Mouse (Mus musculus) G1E-ER4 (cell line): ENCODE data around the gene Ube3b. TPM values are rescaled to one million over a fixed set of nuclear protein-coding genes. Genes with fewer than 3 reads are reported as not detected.

ENCODE experiments used
- GATA1 ChIP-seq: IDR thresholded peaks from one replicate; pipeline ENCODE4 v1.8.0; 2012; ENCODE audit warnings: low read length, inconsistent platforms
- polyA plus RNA-seq: library from polyadenylated mRNA; stranded (reverse); fragments of >175 nt; gene quantifications from 2 replicates; pipeline ENCODE4 v1.2.3, GENCODE M21; 2012

The Ube3b gene
- polyA plus RNA-seq, 1 experiment = 77.4 TPM

DNA sequence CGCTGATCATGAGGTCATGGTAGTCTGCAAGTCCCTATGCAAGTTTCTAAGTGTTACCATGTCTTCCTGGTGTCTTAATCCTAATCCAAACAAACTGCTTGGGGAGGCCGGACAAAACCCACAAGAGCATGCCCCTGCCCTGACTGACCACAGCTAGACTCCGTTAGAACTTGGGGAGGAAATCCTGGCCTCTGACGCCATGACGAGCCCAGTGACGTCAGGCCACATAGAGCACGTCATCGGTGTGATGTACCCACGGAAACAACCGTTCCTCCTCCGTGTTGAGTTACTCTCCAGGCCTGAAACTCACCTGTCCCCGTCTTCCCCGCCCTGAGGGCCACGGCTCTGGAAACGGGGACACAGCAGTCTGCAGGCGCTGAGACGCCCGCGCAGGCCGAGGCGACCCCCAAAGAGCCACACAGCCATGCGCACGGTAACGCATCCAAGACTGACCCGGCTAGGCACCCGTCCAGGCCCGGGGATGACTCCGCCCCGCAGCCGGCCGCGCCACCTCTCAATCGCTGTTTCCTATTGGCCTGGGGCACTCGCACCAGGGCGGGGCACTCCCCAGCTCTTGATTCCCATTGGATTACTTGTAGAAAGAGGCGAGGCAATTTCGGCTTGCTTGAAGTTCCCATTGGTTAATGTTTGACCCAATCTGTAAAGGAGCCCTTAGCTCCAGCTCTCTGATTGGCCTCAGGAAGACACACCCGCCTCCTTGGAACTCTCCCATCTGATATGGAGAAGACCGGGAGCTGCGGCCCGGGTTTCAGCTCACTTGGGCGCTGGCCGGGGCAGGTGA is 63.4 kb downstream of the Ube3b start, which contains the start of the genes Mmab and Mvk:
TSS of gene Mmab (minus strand) at position 495 of the 802 bp plus-strand sequence.
TSS of gene Mvk (plus strand) at position 704 of the 802 bp plus-strand sequence.
- no peak for TF ChIP-seq GATA1

DNA sequence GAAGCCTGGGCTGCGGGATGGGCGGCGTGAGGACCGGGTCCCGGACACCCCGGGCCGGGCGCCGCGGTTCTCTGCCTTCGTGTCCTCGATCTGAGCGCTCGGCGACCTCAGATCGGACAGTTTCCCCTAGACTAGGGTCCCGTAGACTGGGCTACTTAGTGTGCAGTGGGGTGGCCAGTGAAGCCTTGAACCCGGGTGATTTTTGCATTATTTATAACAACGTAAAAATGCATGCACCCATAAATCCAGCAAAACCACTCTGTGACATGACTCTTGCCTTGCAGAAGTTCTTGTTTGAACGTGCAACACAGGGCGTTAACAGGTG is 63.9 kb downstream of the Ube3b start:
- no peak for TF ChIP-seq GATA1

DNA sequence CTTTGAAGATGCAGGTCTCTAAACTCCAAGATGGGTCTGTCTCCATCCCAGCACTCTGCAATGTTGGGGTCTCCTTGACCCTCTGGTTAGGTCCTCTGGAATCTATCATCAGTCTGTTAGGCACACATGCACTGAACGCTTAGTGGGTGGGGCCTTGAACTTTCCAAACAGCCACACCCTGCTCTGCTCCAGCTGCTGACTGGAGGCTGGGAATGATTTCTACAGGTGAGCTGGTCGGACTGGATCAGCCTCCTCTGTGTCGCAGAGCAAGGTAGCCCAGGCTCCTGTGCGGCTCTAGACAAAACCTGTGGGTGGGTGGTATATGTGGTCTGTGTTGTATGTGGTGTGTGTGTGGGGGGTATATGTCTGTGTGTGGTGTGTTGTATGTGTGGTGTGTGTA is 68.6 kb downstream of the Ube3b start:
- TF ChIP-seq GATA1 = no peak

DNA sequence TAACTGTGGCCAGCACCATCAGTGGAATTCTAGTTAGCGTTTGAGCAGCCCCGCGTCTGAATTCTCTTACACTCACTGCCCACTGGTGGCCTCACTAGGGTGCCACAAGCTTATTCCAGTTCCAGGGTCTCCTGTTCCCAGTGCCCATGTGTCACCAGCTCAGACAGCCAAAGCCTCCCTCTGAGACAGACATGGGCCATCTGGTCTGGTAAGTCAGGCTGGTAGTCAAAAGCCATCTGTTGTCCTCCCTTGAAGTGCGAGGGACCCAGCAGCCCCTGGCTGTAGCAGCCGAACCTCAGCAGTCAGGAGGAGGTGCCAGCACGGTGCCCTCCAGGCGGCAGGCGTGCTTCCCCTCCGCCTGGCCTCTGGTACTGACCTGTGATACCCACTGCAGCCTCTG is 75.9 kb downstream of the Ube3b start:
- TF ChIP-seq GATA1 = no peak

GRCm38 (mm10) chr5:114456995-114457605 is 76.7 kb downstream of the Ube3b start:
- no peak for TF ChIP-seq GATA1

- TF ChIP-seq GATA1 = no peak
Observed at GRCm38 (mm10) chr5:114461238-114461637, 80.8 kb downstream of the Ube3b start.

DNA sequence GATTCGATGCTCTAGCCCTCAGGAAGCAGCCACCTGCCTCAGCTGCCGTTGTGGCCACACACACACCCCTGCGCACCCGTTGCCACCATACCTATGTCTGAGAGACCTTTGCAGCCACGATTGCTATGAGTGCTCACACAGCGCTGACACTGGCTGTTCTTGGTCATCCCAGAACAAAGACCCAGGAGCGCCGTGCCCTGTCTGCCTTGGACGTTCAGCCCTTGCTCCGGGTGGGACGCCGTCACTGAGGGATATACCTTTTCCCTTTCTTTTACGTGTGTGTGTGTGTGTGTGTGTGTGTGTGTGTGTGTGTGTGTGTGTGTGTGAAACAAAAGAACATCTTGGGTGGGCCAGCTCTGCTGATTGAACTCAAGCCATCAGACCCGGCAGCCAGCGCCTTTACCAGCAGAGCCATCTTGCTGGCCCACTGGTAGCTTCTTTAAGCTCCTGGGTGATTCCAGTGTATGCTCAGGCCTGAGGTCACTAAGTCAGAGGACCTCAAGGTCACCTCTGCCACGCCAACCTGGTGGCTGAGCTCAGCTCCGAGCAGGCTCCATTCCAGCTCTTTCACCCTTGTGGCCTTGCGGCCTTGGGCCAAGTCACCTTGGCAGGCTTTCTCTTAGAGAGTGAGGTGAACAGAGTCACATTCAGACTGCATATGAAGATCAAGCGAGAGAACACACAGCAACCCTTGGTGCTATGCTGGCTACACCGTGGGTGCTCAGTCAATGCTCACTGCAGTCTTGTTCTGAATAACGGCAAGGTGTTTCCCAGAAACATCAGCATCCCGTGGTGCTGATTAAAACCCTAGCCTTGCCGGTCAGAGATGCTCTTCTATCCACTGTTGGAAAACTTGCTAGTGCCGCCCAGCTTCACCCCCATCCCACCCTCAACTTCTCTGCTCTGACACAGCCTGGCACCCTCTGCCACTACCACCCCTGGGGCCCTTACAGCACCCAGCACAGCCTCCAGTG is 81.9 kb downstream of the Ube3b start:
- no peak for TF ChIP-seq GATA1

GRCm38 (mm10) chr5:114464561-114464960 is 84.2 kb downstream of the Ube3b start:
- no peak for TF ChIP-seq GATA1

DNA sequence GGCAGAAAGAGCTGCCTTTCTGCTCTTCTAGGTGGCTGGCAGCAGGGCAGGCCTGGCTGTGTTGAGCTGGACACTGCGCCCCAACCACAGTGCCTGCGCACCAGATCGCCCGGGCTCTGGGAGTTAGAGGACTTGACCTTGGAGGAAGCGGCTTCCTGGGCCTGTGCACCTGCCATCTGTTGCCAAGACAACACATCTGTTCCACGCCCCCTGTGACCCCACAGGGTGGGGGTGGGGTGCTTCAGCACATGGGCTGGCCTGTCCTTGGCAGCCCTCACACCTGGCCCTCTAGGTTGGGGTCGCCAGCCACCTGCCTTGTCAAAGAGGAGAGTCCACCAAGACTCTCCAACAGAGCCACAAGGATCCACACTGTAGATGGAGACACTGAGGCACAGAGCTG is 85.2 kb downstream of the Ube3b start:
- TF ChIP-seq GATA1 = no peak

DNA sequence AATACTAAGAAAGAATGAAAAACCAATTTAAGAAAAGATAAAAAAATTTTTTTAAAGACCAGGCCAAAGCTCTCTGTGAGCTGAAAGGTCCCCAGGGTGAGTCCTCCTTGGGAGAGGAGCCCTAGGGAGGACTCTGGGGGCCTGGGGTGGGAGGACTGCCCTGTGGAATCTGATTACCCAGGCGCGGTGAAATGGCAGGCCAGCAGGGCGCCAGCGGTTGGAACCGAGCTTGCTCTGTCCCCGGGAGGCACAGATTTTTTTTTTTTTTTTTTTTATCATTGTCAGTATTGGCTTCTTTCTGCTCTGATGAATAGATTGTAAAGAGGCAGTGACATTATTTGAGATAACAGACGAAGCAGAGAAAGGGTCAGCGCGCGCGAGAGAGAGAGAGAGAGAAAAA is 86.6 kb downstream of the Ube3b start:
- no peak for TF ChIP-seq GATA1

GRCm38 (mm10) chr5:114467430-114467829 is 87.0 kb downstream of the Ube3b start:
- no peak for TF ChIP-seq GATA1

DNA sequence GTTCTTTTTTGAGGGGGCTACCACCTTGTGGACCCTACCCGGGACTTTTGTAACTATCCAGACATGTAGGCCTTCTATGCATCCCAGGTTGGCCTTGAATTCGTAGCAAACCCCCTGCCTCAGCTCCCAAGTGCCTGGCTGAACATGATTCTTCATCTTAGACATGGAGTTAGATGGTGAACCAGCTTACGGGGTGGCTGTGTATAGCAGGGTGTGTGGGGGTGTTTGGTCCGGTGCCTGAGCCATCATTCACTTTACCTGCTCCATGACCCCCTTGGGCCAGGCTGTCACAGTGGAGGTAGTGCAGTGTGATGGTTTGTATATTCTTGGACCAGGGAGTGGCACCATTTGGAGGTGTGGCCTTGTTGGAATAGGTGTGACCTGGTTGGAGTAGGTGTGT is 87.6 kb downstream of the Ube3b start:
- TF ChIP-seq GATA1 = no peak

GRCm38 (mm10) chr5:114470359-114470758 is 90.0 kb downstream of the Ube3b start:
- TF ChIP-seq GATA1 = no peak

Other genes with a start within 250 kb of the Ube3b start
- 0.28 TPM in 2 replicates for gene Acacb, start 234.1 kb upstream of the Ube3b start, polyA plus RNA-seq
- gene Foxn4, start 106.8 kb upstream of the Ube3b start, polyA plus RNA-seq = not detected in 2 replicates
- not detected in 2 replicates for gene Myo1h, start 91.4 kb upstream of the Ube3b start, polyA plus RNA-seq
- gene Kctd10, start 99 bp upstream of the Ube3b start, polyA plus RNA-seq = 53.7 and 73.4 TPM in 2 replicates
- 27.1 and 41.6 TPM in 2 replicates for gene Mmab, start 63.5 kb downstream of the Ube3b start, polyA plus RNA-seq
- 73.6 and 75.3 TPM in 2 replicates for gene Mvk, start 63.7 kb downstream of the Ube3b start, polyA plus RNA-seq
- 2.3 TPM in 2 replicates for gene Fam222a, start 187.4 kb downstream of the Ube3b start, polyA plus RNA-seq